Mouse (Mus musculus) kidney, embryonic 14.5 days (tissue): ENCODE results near the gene Epha3. TPM values are rescaled to one million over a fixed set of nuclear protein-coding genes. Genes with fewer than 3 reads are reported as not detected.

ENCODE experiments used
- ATAC-seq: fragments of 200-750 bp; cut with Nextera tagmentation; 2 replicates; pipeline ENCODE4 v1.8.0; 2017; ENCODE audit warnings: moderate number of reproducible peaks, mild to moderate bottlenecking, moderate TSS enrichment, moderate library complexity; ENCODE audit not compliant: low FRiP score, low TSS enrichment
- H3K27ac ChIP-seq: fragments of 300-500 bp; sonication (generic); 2 replicates; pipeline ENCODE4 v1.5.1; 2014; ENCODE audit warnings: low read depth, mild to moderate bottlenecking, low read length, moderate library complexity, mixed read lengths
- H3K27me3 ChIP-seq: fragments of 300-500 bp; sonication (generic); 2 replicates; pipeline ENCODE4 v1.6.1; 2014; ENCODE audit warnings: mild to moderate bottlenecking, low read length; ENCODE audit not compliant: control insufficient read depth, insufficient read depth
- H3K36me3 ChIP-seq: fragments of 300-500 bp; sonication (generic); 2 replicates; pipeline ENCODE4 v1.6.1; 2014; ENCODE audit warnings: low read length, mixed read lengths; ENCODE audit not compliant: control insufficient read depth, insufficient read depth
- H3K4me1 ChIP-seq: fragments of 300-500 bp; sonication (generic); 2 replicates; pipeline ENCODE4 v1.6.1; 2014; ENCODE audit warnings: low read length, mixed read lengths; ENCODE audit not compliant: control insufficient read depth, insufficient read depth
- H3K4me2 ChIP-seq: fragments of 300-500 bp; sonication (generic); replicated peaks from 2 replicates; pipeline ENCODE4 v1.6.1; 2014; ENCODE audit warnings: low read depth, mild to moderate bottlenecking, low read length
- H3K4me3 ChIP-seq: fragments of 300-500 bp; sonication (generic); 2 replicates; pipeline ENCODE4 v1.5.1; 2014; ENCODE audit warnings: mild to moderate bottlenecking, low read length
- H3K9ac ChIP-seq: fragments of 300-500 bp; sonication (generic); 2 replicates; pipeline ENCODE4 v1.6.1; 2014; ENCODE audit warnings: low read depth, mild to moderate bottlenecking, low read length, moderate library complexity
- H3K9me3 ChIP-seq: fragments of 300-500 bp; sonication (generic); 2 replicates; pipeline ENCODE4 v1.6.1; 2016; ENCODE audit warnings: low read length; ENCODE audit not compliant: control insufficient read depth
- WGBS: fragments of 180-500 bp; shearing (Covaris S2); extraction: QIAGEN DNeasy Blood & Tissue Kit; methylation state at CpG from one replicate; pipeline ENCODE4 v1.1.7; 2014; 5-methylcytosine and 5-hydroxymethylcytosine counted together
- polyA plus RNA-seq: library from polyadenylated mRNA; unstranded; fragments of >200 nt; fragmentation: Nextera tagmentation; extraction: Ambion mirVana; gene quantifications from 2 replicates; pipeline ENCODE4 v1.2.1, GENCODE M21; 2014

Epha3 gene
- polyA plus RNA-seq, 1 experiment from 2014 or later, result 11.7 TPM

DNA sequence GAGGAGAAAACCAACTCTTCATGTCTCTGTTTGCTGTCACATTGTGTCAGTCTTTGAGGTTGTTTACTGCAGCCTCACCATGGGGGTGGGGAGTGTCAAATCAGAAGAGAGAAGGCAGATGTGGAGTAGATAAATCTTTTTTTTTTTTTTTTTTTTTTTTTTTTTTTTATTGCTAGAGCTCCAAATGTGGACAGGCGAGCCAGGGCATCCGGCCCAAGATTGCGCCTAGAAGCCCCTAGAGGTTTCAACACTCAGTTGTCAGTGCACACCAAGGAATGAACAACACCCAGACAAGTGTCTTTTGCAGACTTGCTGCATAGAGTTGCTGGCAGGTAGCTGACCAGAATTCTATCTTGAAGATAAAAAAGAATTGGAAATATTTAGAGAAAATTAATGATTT lies 62.5 kb downstream of the Epha3 start:
- no peak for ATAC-seq
- no peak overlapping the region for H3K27ac ChIP-seq
- no peaks in the 10 kb centered on the region for H3K27me3 ChIP-seq
- no peak overlapping the region for H3K4me3 ChIP-seq
- 60% methylated on average over 3 of the region's 3 CpGs for WGBS
- no peaks in the 10 kb centered on the region for H3K9me3 ChIP-seq
- H3K4me2 ChIP-seq, result no peak overlapping the region
- no peak overlapping the region for H3K9ac ChIP-seq
- H3K4me1 ChIP-seq, result no peaks in the 10 kb centered on the region
- H3K36me3 ChIP-seq, result no peaks in the 10 kb centered on the region

DNA sequence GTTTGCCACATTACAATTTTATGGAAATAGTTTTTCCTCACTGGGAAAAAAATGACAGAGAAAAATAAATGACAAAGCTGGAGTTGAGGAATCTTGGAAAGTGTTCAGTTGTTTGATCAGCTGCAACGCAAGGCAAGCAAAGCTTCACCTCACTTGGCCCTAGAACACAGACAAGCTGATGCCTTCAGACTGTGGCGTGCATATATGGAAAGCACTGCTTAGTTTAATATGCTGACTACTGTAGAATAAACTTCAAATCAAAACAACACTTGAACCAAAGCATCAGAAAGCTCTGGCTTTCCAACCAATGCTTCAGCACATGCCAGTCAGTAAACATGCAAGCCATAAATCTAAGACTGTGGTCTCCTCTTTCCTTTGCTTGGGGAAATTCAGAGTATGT lies 65.6 kb downstream of the Epha3 start:
- Histone ChIP-seq H3K4me1 (no peaks in the 10 kb centered on the region), H3K4me3 (no peak overlapping the region), H3K9me3 (no peaks in the 10 kb centered on the region), H3K27ac (no peak overlapping the region), H3K36me3 (no peaks in the 10 kb centered on the region), H3K9ac (no peak overlapping the region), H3K27me3 (no peaks in the 10 kb centered on the region), H3K4me2 (no peak overlapping the region)
- no peak for ATAC-seq
- 78% methylated on average over 2 of the region's 2 CpGs for WGBS

DNA sequence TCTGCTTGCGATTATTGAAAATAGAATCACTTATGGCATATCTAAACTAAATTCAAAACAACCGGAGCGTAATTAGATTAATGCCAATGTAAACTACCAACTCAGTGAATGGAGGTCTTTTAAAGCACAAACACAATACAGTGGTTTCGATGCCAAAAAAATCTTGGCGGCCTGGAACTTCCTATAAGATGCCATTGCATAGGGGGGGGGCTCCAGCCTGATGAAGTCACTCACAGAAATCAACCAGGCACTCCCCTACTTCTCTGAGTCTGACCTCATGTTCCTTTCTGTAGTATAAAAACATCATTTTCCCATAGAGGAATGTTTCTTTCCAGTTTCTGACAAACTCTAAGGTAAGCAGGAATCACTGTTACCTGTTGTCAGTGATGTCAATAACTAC lies 69.7 kb downstream of the Epha3 start:
- no peaks in the 10 kb centered on the region for H3K27me3 ChIP-seq
- no peak overlapping the region for H3K4me2 ChIP-seq
- H3K4me3 ChIP-seq, result no peak overlapping the region
- no peaks in the 10 kb centered on the region for H3K4me1 ChIP-seq
- no peaks in the 10 kb centered on the region for H3K9me3 ChIP-seq
- H3K27ac ChIP-seq, result no peak overlapping the region
- H3K36me3 ChIP-seq, result no peaks in the 10 kb centered on the region
- WGBS, result 93% methylated on average over 5 of the region's 5 CpGs
- ATAC-seq, result no peak
- no peak overlapping the region for H3K9ac ChIP-seq

DNA sequence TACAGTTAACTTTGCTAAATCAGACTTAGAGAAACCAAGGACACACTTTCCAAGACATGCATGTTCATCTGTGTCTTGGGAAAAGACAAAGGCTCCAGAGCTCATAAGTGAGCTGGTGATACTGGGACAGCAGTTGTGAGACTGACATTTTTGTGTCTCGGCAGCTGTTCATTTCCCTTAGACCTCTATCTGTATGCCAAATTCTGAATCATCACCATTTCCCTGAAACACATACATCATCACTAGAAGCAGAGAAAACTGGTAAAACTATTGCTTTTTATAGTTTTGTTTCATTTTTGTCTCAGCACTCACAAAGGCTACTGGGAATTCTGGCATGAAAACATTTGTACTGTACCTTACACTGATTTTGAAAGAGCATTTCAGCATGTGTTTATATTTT lies 70.2 kb downstream of the Epha3 start:
- Histone ChIP-seq H3K9ac (no peak overlapping the region), H3K27me3 (no peaks in the 10 kb centered on the region), H3K27ac (no peak overlapping the region), H3K4me3 (no peak overlapping the region), H3K9me3 (no peaks in the 10 kb centered on the region), H3K4me1 (no peaks in the 10 kb centered on the region), H3K4me2 (no peak overlapping the region), H3K36me3 (no peaks in the 10 kb centered on the region)
- ATAC-seq, result no peak
- 90% methylated on average over 1 of the region's 1 CpGs for WGBS

DNA sequence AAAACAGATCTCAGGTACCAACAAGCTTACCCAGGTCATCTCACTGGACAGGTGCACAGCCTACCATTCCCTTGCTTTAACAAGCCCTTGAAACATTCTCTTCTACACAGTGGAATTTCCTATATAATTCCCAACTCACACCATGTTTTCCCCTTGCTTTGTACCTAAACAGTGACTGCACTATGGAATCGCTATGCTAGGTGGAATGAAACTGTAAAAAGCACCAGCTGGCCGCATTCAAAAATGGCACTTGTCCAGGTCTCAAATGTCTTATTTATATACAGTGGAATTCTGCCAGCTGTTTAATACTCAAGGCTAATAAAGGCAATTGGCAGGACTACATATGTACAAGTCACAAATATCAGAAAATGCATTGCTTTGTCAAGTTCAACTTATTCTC lies 71.9 kb downstream of the Epha3 start:
- ATAC-seq, result no peak
- Histone ChIP-seq H3K4me1 (no peaks in the 10 kb centered on the region), H3K4me2 (no peak overlapping the region), H3K36me3 (no peaks in the 10 kb centered on the region), H3K9ac (no peak overlapping the region), H3K27me3 (no peaks in the 10 kb centered on the region), H3K9me3 (no peaks in the 10 kb centered on the region), H3K27ac (no peak overlapping the region), H3K4me3 (no peak overlapping the region)
- 73% methylated on average over 2 of the region's 2 CpGs for WGBS

DNA sequence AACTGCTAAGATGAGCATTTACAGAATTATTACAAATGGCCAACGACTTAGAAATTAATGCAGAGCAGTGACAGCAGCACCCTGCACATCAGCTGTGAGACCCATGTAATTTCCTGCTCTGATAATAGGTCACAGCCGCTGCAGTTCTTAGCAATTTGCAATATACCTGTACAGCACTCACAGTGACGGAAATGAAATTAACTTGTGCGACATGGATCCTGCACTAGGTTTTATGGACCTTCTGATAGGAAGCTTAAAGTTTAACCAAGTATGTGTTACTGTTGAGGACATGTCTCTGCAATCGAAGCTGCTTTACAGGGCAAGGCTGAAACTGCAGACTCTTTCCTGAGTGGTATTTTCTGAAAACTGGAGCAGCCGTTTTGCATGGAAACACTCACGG lies 80.4 kb downstream of the Epha3 start:
- Histone ChIP-seq H3K27me3 (no peaks in the 10 kb centered on the region), H3K27ac (no peak overlapping the region), H3K4me3 (no peak overlapping the region), H3K9ac (no peak overlapping the region), H3K36me3 (no peaks in the 10 kb centered on the region), H3K9me3 (no peaks in the 10 kb centered on the region), H3K4me2 (no peak overlapping the region), H3K4me1 (no peaks in the 10 kb centered on the region)
- ATAC-seq, result no peak
- 67% methylated on average over 7 of the region's 7 CpGs for WGBS

DNA sequence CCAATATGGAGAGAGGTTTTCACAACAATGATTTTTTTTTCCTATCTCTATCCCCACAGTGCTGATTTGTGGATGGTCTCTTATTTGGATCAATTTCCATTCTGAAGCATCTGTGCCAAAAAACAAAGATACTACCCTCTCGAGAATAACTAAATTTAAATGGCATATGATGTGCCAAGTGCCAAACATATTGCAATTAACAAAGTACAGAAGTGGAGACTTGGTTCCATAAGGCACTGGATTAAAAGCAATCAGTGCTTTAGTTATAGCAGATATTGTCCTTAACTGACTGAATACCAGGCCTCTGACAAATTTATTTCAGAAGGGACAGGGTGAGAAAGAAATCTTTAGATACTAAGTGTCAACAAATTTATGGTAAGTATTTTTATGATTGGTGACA lies 81.9 kb downstream of the Epha3 start:
- no peaks in the 10 kb centered on the region for H3K9me3 ChIP-seq
- no peak overlapping the region for H3K4me3 ChIP-seq
- no peaks in the 10 kb centered on the region for H3K27me3 ChIP-seq
- no peak overlapping the region for H3K4me2 ChIP-seq
- ATAC-seq, result no peak
- H3K36me3 ChIP-seq, result no peaks in the 10 kb centered on the region
- H3K4me1 ChIP-seq, result no peaks in the 10 kb centered on the region
- no peak overlapping the region for H3K27ac ChIP-seq
- 90% methylated on average over 1 of the region's 1 CpGs for WGBS
- no peak overlapping the region for H3K9ac ChIP-seq

DNA sequence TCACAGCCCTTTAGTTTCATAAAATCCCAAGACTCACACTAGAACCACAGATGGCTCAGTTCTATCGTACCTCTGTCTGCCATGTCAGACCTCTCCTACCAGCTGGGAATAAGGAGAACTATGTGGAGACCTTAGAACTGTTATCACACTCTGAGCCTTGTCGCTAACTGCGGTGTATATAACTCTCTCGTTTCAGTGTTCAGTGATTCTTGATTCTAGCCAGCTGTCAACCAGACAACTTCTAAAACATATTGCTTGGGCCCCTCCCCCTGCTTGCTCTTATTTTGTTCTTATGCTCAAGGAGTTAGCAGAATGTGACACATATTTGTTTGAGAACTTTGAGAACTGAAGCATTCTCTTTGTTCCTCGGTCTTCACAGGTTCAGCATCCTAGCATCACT lies 83.8 kb downstream of the Epha3 start:
- no peaks in the 10 kb centered on the region for H3K36me3 ChIP-seq
- H3K4me2 ChIP-seq, result no peak overlapping the region
- H3K4me3 ChIP-seq, result no peak overlapping the region
- H3K9me3 ChIP-seq, result no peaks in the 10 kb centered on the region
- no peaks in the 10 kb centered on the region for H3K4me1 ChIP-seq
- no peaks in the 10 kb centered on the region for H3K27me3 ChIP-seq
- no peak overlapping the region for H3K9ac ChIP-seq
- no peak overlapping the region for H3K27ac ChIP-seq
- WGBS, result 60% methylated on average over 5 of the region's 5 CpGs
- ATAC-seq, result no peak

DNA sequence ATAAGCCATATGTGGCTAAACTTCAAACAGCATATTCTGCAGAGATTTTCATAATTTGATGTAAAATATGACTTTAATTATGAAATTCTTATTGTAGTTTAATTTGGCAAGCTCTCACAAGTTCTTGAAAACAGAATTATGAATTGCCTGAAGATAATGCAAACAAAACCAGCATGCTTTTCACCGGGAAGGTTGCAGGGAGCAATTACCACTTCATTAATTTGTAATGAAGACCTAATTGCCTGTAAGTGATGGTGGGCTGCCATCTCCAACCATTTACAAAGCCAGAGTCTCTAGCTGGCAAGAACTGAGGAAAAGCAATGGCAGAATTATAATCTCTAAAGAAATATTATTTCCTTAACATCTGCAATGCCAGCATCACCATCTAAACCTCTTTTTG lies 86.2 kb downstream of the Epha3 start:
- no peaks in the 10 kb centered on the region for H3K4me1 ChIP-seq
- H3K4me3 ChIP-seq, result no peak overlapping the region
- no peak overlapping the region for H3K9ac ChIP-seq
- no peak overlapping the region for H3K4me2 ChIP-seq
- H3K9me3 ChIP-seq, result no peaks in the 10 kb centered on the region
- no peak overlapping the region for H3K27ac ChIP-seq
- 50% methylated on average over 1 of the region's 1 CpGs for WGBS
- no peaks in the 10 kb centered on the region for H3K36me3 ChIP-seq
- no peak for ATAC-seq
- H3K27me3 ChIP-seq, result no peaks in the 10 kb centered on the region

DNA sequence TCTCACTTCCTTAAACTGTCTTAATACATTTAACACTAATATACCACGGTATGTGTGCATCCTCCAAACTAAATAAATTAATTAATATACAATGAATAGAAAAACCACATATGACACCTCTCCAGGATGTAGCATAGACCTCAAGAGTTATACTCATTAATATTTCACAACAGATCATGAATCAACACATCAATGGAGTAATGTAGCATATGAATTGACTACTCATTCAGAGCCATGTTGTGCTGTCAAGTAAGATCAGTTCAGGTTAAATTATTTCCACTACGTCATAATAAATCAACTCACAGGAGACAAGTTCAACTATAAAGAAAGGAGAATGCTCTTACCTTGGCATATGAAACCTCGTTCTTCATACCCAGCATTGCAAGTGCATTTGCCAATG lies 91.4 kb downstream of the Epha3 start:
- Histone ChIP-seq H3K27ac (no peak overlapping the region), H3K27me3 (no peaks in the 10 kb centered on the region), H3K4me2 (no peak overlapping the region), H3K4me1 (no peaks in the 10 kb centered on the region), H3K4me3 (no peak overlapping the region), H3K9ac (no peak overlapping the region), H3K36me3 (no peaks in the 10 kb centered on the region), H3K9me3 (no peaks in the 10 kb centered on the region)
- WGBS, result 90% methylated on average over 3 of the region's 3 CpGs
- ATAC-seq, result no peak
